Mouse (Mus musculus) liver, adult 2 months (tissue): ENCODE results near the gene Arih1.

ENCODE experiments used
- CTCF ChIP-seq: fragments of 200-500 bp; IDR thresholded peaks from 2 replicates; pipeline ENCODE4 v1.5.1; 2011; ENCODE audit warnings: low read depth, low read length, control low read depth
- POLR2A ChIP-seq: fragments of 200-500 bp; IDR thresholded peaks from 2 replicates; pipeline ENCODE4 v1.6.1; 2011; ENCODE audit warnings: low read length, control low read depth; ENCODE audit not compliant: insufficient read depth; ENCODE audit errors: extremely low read depth

DNA sequence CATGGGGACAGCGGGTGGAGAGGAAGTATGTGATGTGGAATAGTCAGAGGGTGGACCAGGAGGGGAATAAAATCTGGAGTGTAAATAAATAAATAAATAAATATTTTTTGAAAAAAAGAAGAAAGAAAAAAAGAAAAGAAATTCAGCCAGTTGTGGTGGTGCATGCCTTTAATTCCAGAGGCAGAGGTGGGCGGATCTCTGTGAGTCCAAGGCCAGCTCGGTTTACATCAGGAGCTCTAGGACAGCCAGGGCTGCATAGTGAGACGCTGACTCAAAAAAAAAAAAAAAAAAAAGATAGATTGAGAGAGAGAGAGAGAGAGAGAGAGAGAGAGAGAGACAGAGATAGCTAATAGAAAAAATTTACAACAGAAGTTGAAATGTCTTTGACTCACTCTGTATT, 26.0 kb upstream of the Arih1 start:
- no peak for TF ChIP-seq POLR2A
- no peak for TF ChIP-seq CTCF
